Mouse (Mus musculus): ENCODE data around the gene Kat2a. TPM values are rescaled to one million over a fixed set of nuclear protein-coding genes. Genes with fewer than 3 reads are reported as not detected.

The Kat2a gene
- polyA plus RNA-seq, 1 experiment from 2014 or later = 34.7 TPM

DNA sequence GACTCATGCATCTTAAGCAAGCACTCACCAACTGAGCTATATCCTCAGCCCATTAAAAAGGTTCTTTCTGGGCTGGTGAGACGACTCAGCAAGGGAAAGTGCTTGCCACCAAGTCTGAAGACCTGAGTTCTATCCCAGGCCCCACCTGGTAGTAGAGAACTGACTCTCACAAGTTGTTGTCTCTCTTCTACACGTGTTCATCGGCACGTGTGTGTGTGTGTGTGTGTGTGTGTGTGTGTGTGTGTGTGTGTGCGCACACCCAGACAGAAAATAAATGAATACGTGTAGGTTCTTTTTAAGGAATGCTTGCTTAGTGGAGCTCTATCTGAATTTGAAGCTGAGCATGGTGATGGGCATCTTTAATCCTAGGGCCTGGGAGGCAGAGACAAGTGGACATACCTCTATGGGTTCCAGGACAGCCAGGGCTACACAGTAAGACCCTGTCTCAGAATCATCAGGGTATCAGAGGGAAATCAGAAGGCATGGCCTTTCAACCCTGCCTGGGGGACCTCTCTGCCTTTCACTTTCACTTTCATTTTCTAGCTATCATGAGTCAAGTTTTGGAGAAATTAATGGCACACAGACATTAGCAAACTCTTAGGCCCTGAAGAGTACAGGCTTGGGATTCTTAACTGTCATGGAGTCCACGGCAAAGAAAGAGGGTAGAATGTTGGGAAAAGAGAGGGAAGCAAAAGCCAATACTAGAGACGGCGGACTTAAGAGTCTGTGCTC lies 23.0 kb upstream of the Kat2a start:
- ATAC-seq (ENCODE audit: extremely low read depth, insufficient number of reproducible peaks, low FRiP score, low TSS enrichment) = no peak
- Histone ChIP-seq H3K4me1 (peaks cover 27% of the 10 kb centered on the region), H3K4me2 (peak overlapping the region; percentile 81), H3K36me3 (peaks cover 18% of the 10 kb centered on the region), H3K4me3 (peak overlapping the region; percentile 87), H3K9ac (peak overlapping the region; percentile 95), H3K27ac (replicated peaks) (no peak overlapping the region; the same call in 1 of the 2 replicates), H3K27me3 (replicated peaks) (peaks cover 8% of the 10 kb centered on the region), H3K9me3 (no peaks in the 10 kb centered on the region)
- WGBS = 88% methylated on average over 9 of the region's 9 CpGs

DNA sequence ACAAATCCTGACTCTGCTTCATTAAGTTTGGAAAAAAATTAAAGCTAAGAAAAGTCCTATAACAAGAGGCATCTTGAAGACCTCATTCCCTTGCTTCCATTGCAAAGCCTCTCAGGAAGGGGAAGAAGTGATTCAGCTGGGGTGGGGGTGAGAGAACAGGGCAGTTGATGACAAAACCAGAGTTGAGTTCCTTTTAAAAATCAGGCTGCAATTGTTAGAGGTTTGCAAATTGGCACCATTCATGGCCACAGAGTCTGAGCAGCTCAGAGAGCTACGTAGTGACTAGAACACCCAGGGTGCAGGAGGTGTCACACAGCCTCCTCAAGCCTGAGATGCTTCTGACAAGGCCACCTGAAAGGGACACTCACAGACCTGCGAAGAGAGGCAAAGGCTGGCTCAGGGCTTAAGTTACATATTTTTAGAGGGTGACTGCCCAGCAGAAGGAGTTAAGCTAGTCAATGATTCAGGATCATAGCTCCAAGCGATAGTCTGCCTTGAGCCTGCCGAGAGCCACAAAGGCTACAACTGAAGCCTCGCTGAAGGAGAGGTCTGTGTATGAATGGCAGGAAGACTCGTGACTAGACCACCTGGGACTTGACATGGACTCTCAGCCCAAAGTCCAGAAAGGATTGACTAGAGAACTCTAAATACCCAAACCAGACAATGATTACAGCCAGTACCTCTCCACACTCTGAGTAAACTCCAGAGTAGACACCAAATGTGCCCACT lies 18.4 kb upstream of the Kat2a start:
- H3K27me3 ChIP-seq (replicated peaks) = no peaks in the 10 kb centered on the region
- H3K4me2 ChIP-seq = no peak overlapping the region
- H3K9me3 ChIP-seq = no peaks in the 10 kb centered on the region
- no peak overlapping the region for H3K4me3 ChIP-seq
- peaks cover 9% of the 10 kb centered on the region for H3K4me1 ChIP-seq
- peaks cover 37% of the 10 kb centered on the region for H3K36me3 ChIP-seq
- no peak overlapping the region for H3K27ac ChIP-seq (replicated peaks)
- H3K9ac ChIP-seq = no peak overlapping the region
- no peak for ATAC-seq (ENCODE audit: extremely low read depth, insufficient number of reproducible peaks, low FRiP score, low TSS enrichment)
- WGBS = 81% methylated on average over 6 of the region's 6 CpGs

DNA sequence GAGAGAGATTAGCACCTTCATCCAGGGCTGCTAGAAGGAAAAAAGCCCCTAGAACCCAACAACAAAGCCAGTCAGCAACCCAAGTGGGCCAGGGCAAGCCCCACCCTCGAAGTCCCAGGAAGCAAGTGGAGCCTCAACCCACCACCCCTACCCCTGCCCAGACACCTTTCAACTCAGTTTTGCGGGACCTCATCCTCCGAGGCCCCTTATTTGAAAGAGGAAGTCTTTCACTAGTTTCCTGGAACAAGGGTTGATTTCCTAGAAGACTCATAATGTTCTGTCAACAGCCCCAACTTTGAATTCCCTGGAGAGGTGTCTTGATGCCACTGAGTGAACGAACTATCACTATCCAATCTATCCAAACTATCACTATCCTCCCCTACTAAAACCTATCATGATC lies 17.7 kb upstream of the Kat2a start:
- H3K27me3 ChIP-seq (replicated peaks) = no peaks in the 10 kb centered on the region
- H3K36me3 ChIP-seq = peaks cover 37% of the 10 kb centered on the region

DNA sequence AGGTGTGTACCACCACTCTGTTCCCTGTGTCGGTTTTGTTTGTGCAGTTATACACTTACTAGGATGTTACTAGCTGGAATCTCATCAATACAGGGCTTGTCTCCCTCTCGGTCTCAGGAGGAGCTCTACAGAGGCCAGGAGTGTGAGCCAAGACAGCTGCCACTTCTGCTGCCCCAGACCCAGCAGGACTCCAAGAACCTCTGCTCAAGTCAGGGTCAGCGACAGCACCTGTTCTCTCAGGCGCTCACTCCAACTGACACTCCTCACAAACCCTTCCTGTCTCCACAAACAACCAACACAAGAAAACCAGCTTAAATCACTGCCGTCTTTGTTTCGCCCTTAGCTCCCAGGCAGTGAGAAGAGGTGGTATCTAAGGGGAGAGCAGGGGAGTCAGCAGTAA lies 16.3 kb upstream of the Kat2a start:
- ATAC-seq (ENCODE audit: extremely low read depth, insufficient number of reproducible peaks, low FRiP score, low TSS enrichment) = no peak
- Histone ChIP-seq H3K27me3 (replicated peaks) (no peaks in the 10 kb centered on the region), H3K4me3 (no peak overlapping the region), H3K9ac (no peak overlapping the region), H3K4me1 (peaks cover 22% of the 10 kb centered on the region), H3K36me3 (peaks cover 37% of the 10 kb centered on the region), H3K4me2 (no peak overlapping the region), H3K27ac (replicated peaks) (no peak overlapping the region), H3K9me3 (no peaks in the 10 kb centered on the region)
- WGBS = 85% methylated on average over 6 of the region's 6 CpGs

More for the DNA sequence above, 17.7 kb upstream of the Kat2a start:
- ATAC-seq (ENCODE audit: extremely low read depth, insufficient number of reproducible peaks, low FRiP score, low TSS enrichment) = no peak
- Histone ChIP-seq H3K9me3 (no peaks in the 10 kb centered on the region), H3K4me1 (peaks cover 11% of the 10 kb centered on the region), H3K4me2 (no peak overlapping the region), H3K9ac (no peak overlapping the region), H3K27ac (replicated peaks) (no peak overlapping the region), H3K4me3 (no peak overlapping the region)
- WGBS = 79% methylated on average over 4 of the region's 4 CpGs

DNA sequence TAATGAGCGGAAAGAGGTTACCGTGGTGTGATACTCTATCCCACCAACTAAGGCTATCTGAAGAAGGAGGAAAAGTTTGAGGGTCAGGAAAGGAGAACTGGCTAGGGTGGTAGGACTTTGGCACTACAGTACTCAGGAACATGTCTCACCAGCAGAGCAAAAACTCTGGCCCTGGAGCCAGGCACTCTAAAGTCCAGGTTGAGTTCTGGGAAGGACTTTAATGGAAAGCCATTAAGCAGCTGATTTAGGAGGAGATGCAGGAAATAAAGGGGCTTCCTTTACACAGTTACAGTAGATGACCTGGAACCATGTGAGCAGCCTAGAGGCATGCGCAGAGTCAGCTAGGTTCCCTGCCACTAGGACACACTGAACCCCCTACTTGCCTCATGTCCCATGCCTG lies 14.9 kb upstream of the Kat2a start:
- no peak for ATAC-seq (ENCODE audit: extremely low read depth, insufficient number of reproducible peaks, low FRiP score, low TSS enrichment)
- H3K36me3 ChIP-seq = peaks cover 25% of the 10 kb centered on the region
- no peak overlapping the region for H3K4me2 ChIP-seq
- WGBS = 94% methylated on average over 3 of the region's 3 CpGs
- H3K27ac ChIP-seq (replicated peaks) = no peak overlapping the region
- no peaks in the 10 kb centered on the region for H3K9me3 ChIP-seq
- H3K4me1 ChIP-seq = peaks cover 36% of the 10 kb centered on the region
- H3K4me3 ChIP-seq = no peak overlapping the region
- no peaks in the 10 kb centered on the region for H3K27me3 ChIP-seq (replicated peaks)
- H3K9ac ChIP-seq = no peak overlapping the region

DNA sequence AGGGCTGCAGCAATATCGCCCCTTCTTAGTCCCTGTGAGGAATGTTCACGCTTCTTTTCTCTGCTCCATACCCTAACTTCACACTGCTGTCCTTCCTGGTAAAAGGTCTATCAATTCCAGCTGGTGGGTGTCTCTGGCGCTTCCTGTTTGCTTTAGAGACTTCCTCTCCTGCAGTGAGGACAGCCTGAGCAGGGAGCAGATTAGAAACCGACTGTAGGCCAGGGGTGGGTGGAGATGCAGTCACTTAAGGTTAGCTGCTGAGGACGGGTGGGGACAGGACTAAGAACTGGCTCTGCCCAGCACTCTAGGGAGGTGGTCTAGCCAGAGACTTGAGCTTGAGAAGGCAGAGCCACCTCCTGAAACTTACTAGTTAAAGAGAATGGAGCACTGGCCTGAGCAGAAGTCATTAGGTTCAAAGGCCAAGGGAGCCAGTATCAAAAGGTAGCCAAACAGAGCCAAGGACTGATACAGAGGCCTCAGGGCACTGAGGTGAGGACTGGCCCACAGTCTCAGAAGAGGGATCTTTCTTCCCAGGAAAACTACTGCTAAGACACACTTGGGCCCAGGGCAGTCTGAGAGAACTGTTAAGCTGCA lies 12.8 kb upstream of the Kat2a start:
- peak overlapping the region; percentile 0; the same call in 1 of the 2 replicates for H3K4me2 ChIP-seq
- H3K36me3 ChIP-seq = peaks cover 18% of the 10 kb centered on the region
- H3K9ac ChIP-seq = no peak overlapping the region; the same call in 1 of the 2 replicates
- H3K4me3 ChIP-seq = no peak overlapping the region
- no peaks in the 10 kb centered on the region for H3K27me3 ChIP-seq (replicated peaks)
- peaks cover 58% of the 10 kb centered on the region for H3K4me1 ChIP-seq
- WGBS = 26% methylated on average over 5 of the region's 5 CpGs
- peak overlapping the region; percentile 74 for H3K27ac ChIP-seq (replicated peaks)
- no peaks in the 10 kb centered on the region for H3K9me3 ChIP-seq
- ATAC-seq (ENCODE audit: extremely low read depth, insufficient number of reproducible peaks, low FRiP score, low TSS enrichment) = no peak

DNA sequence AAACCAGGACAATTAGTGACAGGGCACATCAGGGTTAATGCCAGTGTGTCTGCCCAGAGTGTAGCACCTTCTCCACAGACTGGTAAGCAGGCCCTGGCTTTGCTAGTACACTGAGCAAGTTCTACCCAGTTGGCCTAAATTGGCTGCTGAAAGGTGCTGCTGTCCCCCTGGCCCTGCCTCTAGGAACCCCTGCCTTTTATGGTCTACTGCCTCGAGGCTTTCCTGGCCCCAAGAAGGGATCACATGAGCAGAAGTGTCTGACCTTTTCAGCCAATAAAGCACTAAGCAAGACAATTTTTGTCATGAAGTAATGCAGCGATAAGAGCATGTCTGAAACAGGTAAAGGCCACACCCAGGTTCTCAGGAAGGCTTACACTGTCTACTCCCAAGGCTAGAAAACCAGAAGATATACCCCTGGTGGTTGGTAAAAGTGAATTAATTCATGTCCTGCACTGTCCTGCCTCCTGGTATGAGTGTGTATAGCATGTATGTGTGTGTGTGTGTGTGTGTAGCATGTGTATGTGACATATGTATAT lies 10.3 kb upstream of the Kat2a start:
- peak overlapping the region; percentile 62 for H3K9ac ChIP-seq
- no peaks in the 10 kb centered on the region for H3K9me3 ChIP-seq
- H3K27ac ChIP-seq (replicated peaks) = peak overlapping the region; percentile 85
- WGBS = 40% methylated on average over 2 of the region's 2 CpGs
- H3K4me1 ChIP-seq = peaks cover 67% of the 10 kb centered on the region
- peak overlapping the region; percentile 40 for H3K4me2 ChIP-seq
- ATAC-seq (ENCODE audit: extremely low read depth, insufficient number of reproducible peaks, low FRiP score, low TSS enrichment) = no peak
- no peaks in the 10 kb centered on the region for H3K27me3 ChIP-seq (replicated peaks)
- H3K4me3 ChIP-seq = no peak overlapping the region
- H3K36me3 ChIP-seq = peaks cover 24% of the 10 kb centered on the region

DNA sequence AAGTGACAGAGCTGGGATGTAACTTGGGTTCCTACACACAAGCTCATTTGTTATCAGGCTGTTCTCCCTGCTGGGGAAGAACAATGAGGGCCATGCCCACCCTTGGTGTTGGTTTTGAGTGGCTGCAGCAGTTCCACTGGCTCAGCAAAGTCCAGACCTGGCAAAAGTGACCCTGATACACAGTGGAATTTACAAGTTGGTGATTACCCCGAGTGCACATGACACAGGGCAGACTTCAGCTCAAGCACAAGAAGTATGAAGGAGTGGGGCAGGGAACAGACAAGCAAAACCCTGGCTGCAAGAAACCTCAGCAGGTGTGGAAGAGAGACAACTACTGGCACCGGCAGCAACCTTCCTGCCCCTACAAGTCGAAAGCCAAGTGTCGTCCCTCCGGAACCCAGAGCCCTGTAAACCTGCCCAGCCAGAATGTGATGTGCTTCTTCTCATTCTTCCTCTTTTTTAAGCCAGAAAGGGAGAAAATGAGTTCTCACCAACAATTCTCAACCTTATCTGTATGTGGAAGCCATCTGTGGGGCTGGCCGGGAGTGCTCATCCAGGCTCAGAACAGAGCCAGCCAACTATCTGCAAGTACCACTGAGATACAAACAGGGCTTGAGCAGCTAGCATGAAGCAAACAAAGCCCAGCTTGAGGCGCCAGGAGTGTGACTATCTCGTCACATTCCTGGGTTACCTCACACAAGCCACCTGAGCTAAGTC lies 9.7 kb upstream of the Kat2a start:
- Histone ChIP-seq H3K27ac (replicated peaks) (peak overlapping the region; percentile 85), H3K9ac (peak overlapping the region; percentile 62)
- 29% methylated on average over 8 of the region's 8 CpGs for WGBS

DNA sequence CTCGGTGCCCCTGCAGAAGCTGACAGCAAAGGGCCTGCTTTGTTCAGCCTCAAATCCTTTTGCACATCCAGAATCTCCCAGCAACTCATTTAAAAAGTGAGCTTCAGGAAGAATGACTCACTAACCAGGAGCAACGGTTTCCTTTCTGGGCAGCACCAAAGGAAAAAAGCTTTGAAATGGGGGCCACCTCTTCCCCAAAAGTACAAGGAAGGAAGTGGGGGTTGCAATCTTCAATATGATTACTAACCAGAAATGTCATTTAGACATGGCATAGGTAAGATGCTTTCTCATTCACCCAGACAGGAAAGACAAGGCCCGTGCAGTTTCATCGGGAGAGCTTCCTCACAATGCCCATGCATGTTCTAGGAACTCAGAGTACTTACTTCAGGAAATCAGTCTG lies 9.0 kb upstream of the Kat2a start:
- Histone ChIP-seq H3K4me2 (peak overlapping the region; percentile 40), H3K36me3 (peaks cover 37% of the 10 kb centered on the region), H3K27me3 (replicated peaks) (no peaks in the 10 kb centered on the region), H3K9ac (peak overlapping the region; percentile 69), H3K4me3 (no peak overlapping the region), H3K9me3 (no peaks in the 10 kb centered on the region), H3K27ac (replicated peaks) (peak overlapping the region; percentile 85), H3K4me1 (peaks cover 67% of the 10 kb centered on the region)
- 46% methylated on average over 4 of the region's 4 CpGs for WGBS
- ATAC-seq (ENCODE audit: extremely low read depth, insufficient number of reproducible peaks, low FRiP score, low TSS enrichment) = no peak

More for the DNA sequence above, 9.7 kb upstream of the Kat2a start:
- Histone ChIP-seq H3K9me3 (no peaks in the 10 kb centered on the region), H3K4me3 (no peak overlapping the region), H3K4me2 (peak overlapping the region; percentile 40), H3K36me3 (peaks cover 30% of the 10 kb centered on the region), H3K4me1 (peaks cover 67% of the 10 kb centered on the region), H3K27me3 (replicated peaks) (no peaks in the 10 kb centered on the region)
- no peak for ATAC-seq (ENCODE audit: extremely low read depth, insufficient number of reproducible peaks, low FRiP score, low TSS enrichment)

DNA sequence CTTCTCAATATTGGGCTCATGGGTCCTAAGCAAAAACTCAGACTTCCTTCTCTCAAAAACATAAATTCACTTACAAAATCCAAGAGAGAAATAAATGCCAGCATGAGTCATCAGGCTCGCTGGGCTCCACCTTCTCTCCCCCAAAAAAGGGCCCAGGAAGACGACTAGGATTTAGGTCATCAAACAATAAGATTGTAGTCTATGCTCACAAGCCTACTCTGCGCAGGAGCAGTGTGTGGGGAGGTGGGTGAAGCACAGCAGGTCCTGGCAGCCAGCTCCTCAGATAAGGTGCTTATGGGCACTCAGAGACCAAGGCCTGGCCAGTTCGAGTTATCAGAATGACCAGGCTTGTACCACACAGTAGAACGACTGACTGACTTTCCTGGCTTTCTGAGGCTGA lies 8.1 kb upstream of the Kat2a start:
- Histone ChIP-seq H3K9ac (peak overlapping the region; percentile 69), H3K9me3 (no peaks in the 10 kb centered on the region), H3K4me3 (no peak overlapping the region), H3K27me3 (replicated peaks) (no peaks in the 10 kb centered on the region), H3K27ac (replicated peaks) (peak overlapping the region; percentile 85), H3K36me3 (peaks cover 46% of the 10 kb centered on the region), H3K4me1 (peaks cover 62% of the 10 kb centered on the region), H3K4me2 (no peak overlapping the region)
- WGBS = 37% methylated on average over 5 of the region's 5 CpGs
- no peak for ATAC-seq (ENCODE audit: extremely low read depth, insufficient number of reproducible peaks, low FRiP score, low TSS enrichment)

DNA sequence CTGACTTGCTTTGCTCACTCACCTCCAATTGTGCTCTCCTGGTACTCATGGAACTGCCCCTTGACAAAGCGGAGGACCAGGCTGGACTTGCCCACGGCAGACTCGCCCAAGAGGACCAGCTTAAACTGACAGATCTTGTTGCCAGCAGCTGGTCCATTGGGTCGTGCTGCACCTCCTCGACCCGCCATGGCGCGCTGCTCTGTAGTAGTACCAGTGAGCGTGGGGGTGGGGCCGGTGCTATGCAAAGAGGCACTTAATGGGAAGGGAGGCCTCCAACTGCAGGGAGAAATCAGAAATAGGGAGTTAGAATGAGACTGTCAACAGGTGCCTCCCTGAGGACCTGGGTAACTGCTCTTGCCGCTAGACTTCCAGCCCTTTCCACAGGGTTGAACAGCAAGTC lies 7.6 kb upstream of the Kat2a start:
- H3K4me1 ChIP-seq = peaks cover 59% of the 10 kb centered on the region
- H3K9ac ChIP-seq = peak overlapping the region; percentile 69
- no peak overlapping the region for H3K4me2 ChIP-seq
- H3K27me3 ChIP-seq (replicated peaks) = no peaks in the 10 kb centered on the region
- H3K4me3 ChIP-seq = no peak overlapping the region
- H3K9me3 ChIP-seq = no peaks in the 10 kb centered on the region
- peak overlapping the region; percentile 85 for H3K27ac ChIP-seq (replicated peaks)
- ATAC-seq (ENCODE audit: extremely low read depth, insufficient number of reproducible peaks, low FRiP score, low TSS enrichment) = no peak
- H3K36me3 ChIP-seq = peaks cover 51% of the 10 kb centered on the region
- 82% methylated on average over 11 of the region's 11 CpGs for WGBS
